Mouse (Mus musculus): ENCODE results near the gene Rimbp3. TPM values are rescaled to one million over a fixed set of nuclear protein-coding genes. Genes with fewer than 3 reads are reported as not detected.

Rimbp3 gene
- total and polyA plus RNA-seq, 3 experiments = 0.06 to 0.34 TPM; not detected in 1

- dilution Hi-C loops (cut with MboI; ENCODE audit: extremely low pct_ligation_motif_present, extremely low pct_unique_long_range_greater_than_20kb, low sequenced_read_pairs) = no loop called here
- no peak for DNase-seq (ENCODE audit: extremely low read depth)
- H3K4me1 ChIP-seq (ENCODE audit: control insufficient read depth in 1 of 2, insufficient read depth in 2 of 2) = peaks cover 16 to 46% of the 10 kb centered on the region in 2 experiments
These were observed 45.7 kb downstream of the Rimbp3 start for GRCm38 (mm10) chr16:17254005-17254597.

GRCm38 (mm10) chr16:17255270-17255669, 46.9 kb downstream of the Rimbp3 start:
- Histone ChIP-seq H3K27me3 (replicated peaks) (no peaks in the 10 kb centered on the region), H3K79me2 (replicated peaks; ENCODE audit: control insufficient read depth, extremely low read depth, insufficient read depth, poor library complexity, severe bottlenecking) (no peaks in the 10 kb centered on the region), H3K4me3 (replicated peaks in 1 of 3; ENCODE audit: low read depth in 2 of 3, low read length in 2 of 3, poor library complexity in 1 of 3) (no peak overlapping the region), H3K27ac (ENCODE audit: insufficient read depth, low read depth) (no peak overlapping the region), H3K4me1 (ENCODE audit: control insufficient read depth in 1 of 2, insufficient read depth in 2 of 2) (peaks cover 9 to 43% of the 10 kb centered on the region in 2 experiments), H3K36me3 (replicated peaks in 1 of 2; ENCODE audit: control insufficient read depth in 1 of 2, insufficient read depth in 1 of 2, low read length in 1 of 2) (peaks cover 23 to 53% of the 10 kb centered on the region in 2 experiments), H3K9me3 (replicated peaks; ENCODE audit: low read length) (no peaks in the 10 kb centered on the region), H3K9ac (ENCODE audit: insufficient read depth, low read depth) (no peak overlapping the region), H3K4me2 (ENCODE audit: insufficient read depth, low read depth, poor library complexity, severe bottlenecking) (no peak overlapping the region)
- DNase-seq (ENCODE audit: extremely low read depth) = no peak
- no peak for TF ChIP-seq MAZ (IDR thresholded peaks at IDR 0.05; ENCODE audit: low read depth, low read length)
- TF ChIP-seq JUN (IDR thresholded peaks at IDR 0.05; ENCODE audit: insufficient read depth, low read depth, low read length) = no peak
- TF ChIP-seq MXI1 (IDR thresholded peaks at IDR 0.05; ENCODE audit: low read depth, low read length) = no peak
- no peak for TF ChIP-seq TCF12 (IDR thresholded peaks at IDR 0.05; ENCODE audit: low read depth, low read length)
- no peak for TF ChIP-seq EP300 (IDR thresholded peaks at IDR 0.05; ENCODE audit: low read length)
- no peak for TF ChIP-seq RCOR1 (conservative IDR thresholded peaks at IDR 0.05; ENCODE audit: low read depth, low read length)
- no peak for TF ChIP-seq MAX (IDR thresholded peaks at IDR 0.05; ENCODE audit: low read length)
- no peak for TF ChIP-seq TBP (conservative IDR thresholded peaks at IDR 0.05; ENCODE audit: low read depth, low read length)
- no peak for TF ChIP-seq E2F4 (IDR thresholded peaks at IDR 0.05; ENCODE audit: insufficient replicate concordance, low read depth, low read length)
- TF ChIP-seq MYC (IDR thresholded peaks at IDR 0.05; ENCODE audit: low read depth, low read length) = no peak
- dilution Hi-C loops (cut with MboI; ENCODE audit: extremely low pct_ligation_motif_present, extremely low pct_unique_long_range_greater_than_20kb, low sequenced_read_pairs) (no loop called here), in situ Hi-C loops (cut with MboI; ENCODE audit: low pct_ligation_motif_present, low pct_unique_long_range_greater_than_20kb, low sequenced_read_pairs) (no loop called here)

More at GRCm38 (mm10) chr16:17254005-17254597, 45.7 kb downstream of the Rimbp3 start:
- no peak overlapping the region for H3K4me2 ChIP-seq (ENCODE audit: insufficient read depth, low read depth, poor library complexity, severe bottlenecking)
- H3K36me3 ChIP-seq (replicated peaks in 1 of 2; ENCODE audit: control insufficient read depth in 1 of 2, insufficient read depth in 1 of 2, low read length in 1 of 2) = peaks cover 23 to 42% of the 10 kb centered on the region in 2 experiments
- no peak overlapping the region for H3K4me3 ChIP-seq (replicated peaks in 1 of 3; ENCODE audit: low read depth in 2 of 3, low read length in 2 of 3, poor library complexity in 1 of 3)
- peaks cover 7% of the 10 kb centered on the region; the same call in 1 of the 2 replicates for H3K79me2 ChIP-seq (replicated peaks; ENCODE audit: control insufficient read depth, extremely low read depth, insufficient read depth, poor library complexity, severe bottlenecking)
- in situ Hi-C loops (cut with MboI; ENCODE audit: low pct_ligation_motif_present, low pct_unique_long_range_greater_than_20kb, low sequenced_read_pairs) = no loop called here
- no peak for TF ChIP-seq MAX (IDR thresholded peaks at IDR 0.05; ENCODE audit: low read length)
- TF ChIP-seq RAD21 (IDR thresholded peaks at IDR 0.05; ENCODE audit: low read depth, low read length) = no peak
- no peak for TF ChIP-seq MEF2A (IDR thresholded peaks at IDR 0.05; ENCODE audit: borderline replicate concordance, low read depth, low read length)
- no peak for TF ChIP-seq JUND (conservative IDR thresholded peaks at IDR 0.05; ENCODE audit: low read depth, low read length)
- no peak for TF ChIP-seq MXI1 (IDR thresholded peaks at IDR 0.05; ENCODE audit: low read depth, low read length)
- TF ChIP-seq UBTF (IDR thresholded peaks at IDR 0.05; ENCODE audit: low read depth, low read length) = no peak
- no peak for TF ChIP-seq MYC (IDR thresholded peaks at IDR 0.05; ENCODE audit: low read depth, low read length)
- TF ChIP-seq SIN3A (IDR thresholded peaks at IDR 0.05; ENCODE audit: low read length) = no peak
- no peak for TF ChIP-seq NELFE (IDR thresholded peaks at IDR 0.05; ENCODE audit: low read depth, low read length)
- TF ChIP-seq CHD2 (IDR thresholded peaks at IDR 0.05; ENCODE audit: low read length) = no peak
- no peak for TF ChIP-seq GABPA (IDR thresholded peaks at IDR 0.05; ENCODE audit: insufficient replicate concordance, low read depth, low read length)
- no peak for TF ChIP-seq TCF12 (IDR thresholded peaks at IDR 0.05; ENCODE audit: low read depth, low read length)
- no peak for TF ChIP-seq ETS1 (conservative IDR thresholded peaks at IDR 0.05; ENCODE audit: low read depth, low read length)
- no peak for TF ChIP-seq MAFK (IDR thresholded peaks at IDR 0.05; ENCODE audit: insufficient replicate concordance, low read length)
- no peak for TF ChIP-seq ELF1 (IDR thresholded peaks at IDR 0.05; ENCODE audit: low read depth, low read length)
- TF ChIP-seq RCOR1 (conservative IDR thresholded peaks at IDR 0.05; ENCODE audit: low read depth, low read length) = no peak
- no peak for TF ChIP-seq ZC3H11A (IDR thresholded peaks at IDR 0.05; ENCODE audit: low read depth, low read length)
- TF ChIP-seq POLR2A (IDR thresholded peaks at IDR 0.05; ENCODE audit: low read depth, low read length) = no peak
- TF ChIP-seq CTCF (conservative IDR thresholded peaks at IDR 0.05 in 1 of 2, IDR thresholded peaks at IDR 0.05 in 1 of 2; ENCODE audit: low read depth in 2 of 2, low read length in 2 of 2) = no peak
- H3K27me3 ChIP-seq (replicated peaks) = no peaks in the 10 kb centered on the region
- no peaks in the 10 kb centered on the region for H3K9me3 ChIP-seq (replicated peaks; ENCODE audit: low read length)
- H3K27ac ChIP-seq (ENCODE audit: insufficient read depth, low read depth) = no peak overlapping the region
- no peak overlapping the region for H3K9ac ChIP-seq (ENCODE audit: insufficient read depth, low read depth)
